Mouse (Mus musculus): Measurements from ENCODE around the gene Tsga10ip. TPM values are rescaled to one million over a fixed set of nuclear protein-coding genes. Genes with fewer than 3 reads are reported as not detected.

The Tsga10ip gene
- not detected in 2 replicates for polyA plus RNA-seq (2015; fragmentation: Nextera tagmentation; extraction: Ambion mirVana)

DNA sequence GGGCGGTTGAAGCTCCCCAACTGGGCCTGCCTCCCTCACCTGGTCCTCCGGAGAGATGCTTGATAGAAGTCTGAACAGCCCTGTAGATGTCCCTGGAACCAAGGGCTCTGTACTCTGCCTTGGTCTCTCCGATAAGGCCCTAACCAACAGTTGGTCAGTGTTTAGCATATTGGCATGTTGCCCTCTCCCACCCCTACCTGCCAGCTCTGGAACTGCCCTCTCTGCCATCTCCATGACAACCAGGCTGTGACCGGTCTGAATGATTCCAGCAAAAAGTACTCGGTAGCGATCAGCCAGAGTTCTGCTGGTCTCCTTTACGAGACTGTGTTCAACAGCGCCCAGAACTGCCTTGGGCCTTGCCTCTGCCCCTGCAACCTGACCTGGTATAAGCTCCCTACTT is at the start of gene Tsga10ip:
Gene Tsga10ip, minus strand, starts transcription at position 234 of the 400 bp plus-strand sequence.
- Histone ChIP-seq H3K27ac (replicated peaks) (no peak within 1 kb of the TSS), H3K27me3 (no peaks in the 10 kb centered on the region), H3K36me3 (no peaks in the 10 kb centered on the region), H3K4me3 (no peak within 1 kb of the TSS), H3K9ac (no peak within 1 kb of the TSS), H3K4me2 (no peak within 1 kb of the TSS), H3K4me1 (replicated peaks) (peaks cover 6% of the 10 kb centered on the region), H3K9me3 (no peaks in the 10 kb centered on the region)
- no peak for ATAC-seq (ENCODE audit: low FRiP score, low read depth)
- WGBS: 67% methylated on average over 8 of the region's 8 CpGs

DNA sequence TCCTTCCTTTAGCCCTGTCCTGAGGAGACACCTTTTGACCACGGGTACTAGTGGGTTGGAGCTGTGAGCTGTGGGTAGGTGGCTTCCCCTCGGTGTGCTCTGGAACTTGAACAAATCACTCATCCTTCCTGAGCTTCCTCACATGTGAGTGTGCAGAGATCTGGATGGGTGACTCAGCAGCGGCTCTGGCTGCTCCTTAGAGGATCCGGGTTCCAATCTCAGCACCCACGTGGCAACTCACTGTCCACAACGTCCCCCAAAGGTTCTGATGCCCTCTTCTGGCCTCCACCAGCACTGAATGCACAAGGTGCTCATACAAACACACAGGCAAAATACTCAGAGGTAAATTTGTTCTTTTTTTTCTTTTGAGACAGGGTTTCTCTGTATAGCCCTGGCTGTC is 49.4 kb upstream of the Tsga10ip start:
- Histone ChIP-seq H3K9me3 (no peaks in the 10 kb centered on the region), H3K27ac (replicated peaks) (no peak overlapping the region), H3K27me3 (peaks cover 47% of the 10 kb centered on the region), H3K4me1 (replicated peaks) (peaks cover 44% of the 10 kb centered on the region), H3K36me3 (no peaks in the 10 kb centered on the region), H3K4me2 (no peak overlapping the region), H3K9ac (no peak overlapping the region), H3K4me3 (no peak overlapping the region)
- ATAC-seq (ENCODE audit: low FRiP score, low read depth): no peak
- 79% methylated on average over 6 of the region's 6 CpGs for WGBS

DNA sequence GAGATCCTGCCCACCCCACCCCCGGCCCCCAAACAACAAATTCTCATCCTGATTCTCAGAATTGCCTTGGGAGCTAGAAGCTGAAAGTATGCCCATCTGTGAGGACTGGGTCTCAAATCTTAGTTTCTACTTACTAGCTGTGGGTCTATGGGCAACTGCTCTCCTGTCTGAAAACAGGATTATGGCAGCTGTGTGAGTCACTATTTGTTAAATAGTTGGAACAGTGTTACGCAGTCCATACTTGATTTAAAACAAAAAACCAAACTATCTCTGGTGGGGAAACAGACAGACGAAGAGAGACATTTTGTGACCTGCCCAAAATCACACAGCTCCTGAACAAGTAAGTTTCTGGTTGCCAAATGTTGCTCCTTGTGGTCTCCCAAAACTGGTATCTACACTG is 47.3 kb upstream of the Tsga10ip start:
- Histone ChIP-seq H3K4me1 (replicated peaks) (peaks cover 23% of the 10 kb centered on the region), H3K36me3 (no peaks in the 10 kb centered on the region), H3K9me3 (no peaks in the 10 kb centered on the region), H3K4me3 (no peak overlapping the region), H3K27me3 (peaks cover 64% of the 10 kb centered on the region), H3K4me2 (no peak overlapping the region), H3K9ac (no peak overlapping the region), H3K27ac (replicated peaks) (no peak overlapping the region)
- 92% methylated on average over 3 of the region's 3 CpGs for WGBS
- no peak for ATAC-seq (ENCODE audit: low FRiP score, low read depth)

DNA sequence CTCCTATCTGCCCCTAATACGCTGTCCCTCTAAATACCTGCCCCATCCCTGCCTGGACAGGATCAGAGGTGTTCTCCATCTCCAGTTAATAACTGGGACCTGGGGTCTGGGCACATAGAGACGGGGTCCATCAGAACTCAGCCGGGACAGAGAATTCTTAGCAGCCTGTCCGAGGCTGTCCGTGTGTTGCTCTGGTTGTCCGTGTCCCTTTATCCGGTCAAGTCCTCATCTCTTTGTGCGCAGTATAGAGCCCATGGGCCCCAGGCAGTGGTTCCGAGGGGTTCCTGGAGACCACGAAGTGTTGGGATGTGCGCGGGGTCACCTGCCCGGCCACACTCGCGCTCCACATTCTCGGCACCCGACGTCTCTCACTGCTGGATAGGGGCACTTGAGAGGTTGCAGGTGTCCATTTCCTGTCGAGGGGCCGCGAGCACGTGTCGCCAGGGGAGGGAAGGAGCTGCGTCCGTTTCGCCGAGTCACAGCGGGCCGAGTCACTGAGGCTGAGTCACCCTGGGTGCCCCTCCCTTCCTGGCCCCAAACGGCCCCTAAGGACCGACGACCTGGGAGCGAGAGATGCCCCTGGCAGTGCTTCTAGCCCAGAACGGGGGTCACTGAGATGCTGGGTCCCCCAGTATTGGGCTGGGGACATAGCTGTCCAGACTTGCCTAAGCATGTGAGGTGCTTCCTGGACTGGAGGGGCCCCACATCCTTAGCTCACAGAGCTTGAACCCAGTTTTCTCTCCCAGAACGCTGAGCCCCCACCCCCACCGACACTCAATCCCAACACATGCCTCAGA is 46.2 kb upstream of the Tsga10ip start:
- H3K9me3 ChIP-seq: no peaks in the 10 kb centered on the region
- 0 out of 2 replicates have a peak, but pooled peaks have one; percentile 12 for ATAC-seq (ENCODE audit: low FRiP score, low read depth)
- H3K4me1 ChIP-seq (replicated peaks): peaks cover 20% of the 10 kb centered on the region
- WGBS: 9% methylated on average over 36 of the region's 36 CpGs
- peaks cover 66% of the 10 kb centered on the region for H3K27me3 ChIP-seq
- H3K36me3 ChIP-seq: no peaks in the 10 kb centered on the region
- peak overlapping the region; percentile 95 for H3K4me2 ChIP-seq
- H3K27ac ChIP-seq (replicated peaks): no peak overlapping the region
- H3K4me3 ChIP-seq: peak overlapping the region; percentile 63
- H3K9ac ChIP-seq: no peak overlapping the region

DNA sequence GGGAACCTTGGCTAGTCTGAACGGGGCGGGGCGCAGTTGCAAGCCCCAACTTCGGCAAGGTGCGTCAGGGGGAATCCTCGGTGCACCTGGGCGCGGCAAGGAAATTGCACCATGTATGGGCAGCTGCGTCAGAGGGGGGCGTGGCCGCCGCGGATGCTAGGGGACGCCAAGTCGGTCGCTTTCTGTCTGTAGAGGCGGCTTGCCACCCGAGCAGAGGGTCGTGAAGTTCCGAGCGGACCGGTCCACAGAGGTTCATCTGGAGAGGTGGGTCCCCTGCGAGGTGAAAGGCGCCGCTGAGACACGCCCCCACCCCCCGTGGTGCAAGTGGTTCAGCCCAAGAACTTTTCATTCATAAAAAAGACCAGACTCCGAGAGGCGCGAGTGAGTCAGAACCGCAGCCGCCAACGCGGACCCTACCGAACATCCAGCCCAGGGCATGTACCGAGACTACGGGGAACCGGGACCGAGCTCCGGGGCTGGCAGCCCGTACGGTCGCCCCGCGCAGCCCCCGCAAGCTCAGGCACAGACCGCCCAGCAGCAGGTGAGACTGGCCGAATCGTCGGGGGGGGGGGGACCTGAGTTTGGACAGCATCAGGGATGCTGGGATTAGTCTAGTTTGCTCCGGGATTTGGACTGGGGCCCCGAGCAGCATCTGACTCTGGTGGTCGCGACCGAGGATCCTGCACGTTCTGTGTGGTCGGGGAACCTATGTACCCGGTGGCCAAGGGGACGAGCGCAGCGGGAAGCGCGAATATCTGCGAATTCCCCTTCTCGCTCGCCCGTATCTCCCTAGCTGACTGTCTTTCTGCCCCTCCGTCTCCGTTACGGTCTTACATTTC is 45.4 kb upstream of the Tsga10ip start, which contains the start of gene Fosl1:
Gene Fosl1, plus strand, starts transcription at position 33 of the 839 bp plus-strand sequence.
- Histone ChIP-seq H3K4me3 (peak within 1 kb of the TSS; percentile 63), H3K4me2 (peak within 1 kb of the TSS; percentile 95), H3K36me3 (no peaks in the 10 kb centered on the region), H3K27ac (replicated peaks) (no peak within 1 kb of the TSS), H3K9ac (peak within 1 kb of the TSS; percentile 42), H3K9me3 (no peaks in the 10 kb centered on the region), H3K4me1 (replicated peaks) (peaks cover 20% of the 10 kb centered on the region), H3K27me3 (peaks cover 66% of the 10 kb centered on the region)
- under 1% methylated on average over 70 of the region's 70 CpGs for WGBS
- peak; percentile 78; the same call in 1 of the 2 replicates for ATAC-seq (ENCODE audit: low FRiP score, low read depth)

DNA sequence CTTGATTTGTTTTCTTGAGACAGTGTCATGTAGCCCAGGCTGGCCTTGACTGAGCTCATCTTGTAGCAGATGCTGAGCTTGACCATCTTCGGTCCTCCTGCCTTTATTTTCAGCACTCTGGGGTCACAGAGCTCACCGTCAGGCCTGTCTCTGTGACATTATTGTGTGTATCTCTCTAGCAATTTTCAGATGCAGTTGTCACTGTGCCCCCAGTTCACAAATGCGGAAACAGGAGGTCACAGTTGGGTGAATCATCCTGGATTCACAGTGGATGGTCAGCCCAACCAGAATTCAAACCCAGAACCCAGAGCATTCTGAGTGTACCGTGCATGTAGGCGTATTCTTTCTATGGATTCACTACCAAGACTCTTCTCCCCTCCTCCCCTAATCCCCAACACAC is 43.4 kb upstream of the Tsga10ip start:
- H3K4me2 ChIP-seq: no peak overlapping the region
- no peak for ATAC-seq (ENCODE audit: low FRiP score, low read depth)
- WGBS: 88% methylated on average over 5 of the region's 5 CpGs
- H3K4me1 ChIP-seq (replicated peaks): peaks cover 20% of the 10 kb centered on the region
- no peaks in the 10 kb centered on the region for H3K36me3 ChIP-seq
- no peaks in the 10 kb centered on the region for H3K9me3 ChIP-seq
- no peak overlapping the region for H3K27ac ChIP-seq (replicated peaks)
- no peak overlapping the region for H3K9ac ChIP-seq
- H3K4me3 ChIP-seq: no peak overlapping the region
- peaks cover 59% of the 10 kb centered on the region for H3K27me3 ChIP-seq

DNA sequence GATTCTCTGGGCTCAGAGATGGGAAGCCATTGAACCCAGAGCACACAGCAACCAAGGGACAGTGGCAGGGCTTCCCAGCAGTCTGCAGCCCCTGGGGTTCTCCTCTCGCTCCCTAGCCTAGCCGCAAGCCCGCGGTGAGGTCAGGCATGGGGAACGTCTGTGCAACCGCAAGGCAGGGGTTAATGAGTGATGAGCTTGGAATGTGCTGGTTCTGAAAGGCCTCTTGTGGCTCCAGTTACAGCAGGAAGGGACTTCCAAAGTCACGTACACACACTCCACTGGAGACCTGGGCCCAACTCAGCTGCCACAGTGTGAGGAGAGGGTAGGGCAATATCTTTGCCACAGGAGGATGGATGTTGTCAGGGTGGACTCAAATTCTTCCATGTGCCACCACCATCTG is 42.6 kb upstream of the Tsga10ip start:
- H3K9me3 ChIP-seq: no peaks in the 10 kb centered on the region
- H3K27me3 ChIP-seq: peaks cover 51% of the 10 kb centered on the region
- 22% methylated on average over 7 of the region's 7 CpGs for WGBS
- no peak for ATAC-seq (ENCODE audit: low FRiP score, low read depth)
- H3K4me3 ChIP-seq: no peak overlapping the region
- no peaks in the 10 kb centered on the region for H3K36me3 ChIP-seq
- H3K9ac ChIP-seq: no peak overlapping the region
- H3K27ac ChIP-seq (replicated peaks): no peak overlapping the region
- H3K4me1 ChIP-seq (replicated peaks): peaks cover 20% of the 10 kb centered on the region
- H3K4me2 ChIP-seq: no peak overlapping the region

DNA sequence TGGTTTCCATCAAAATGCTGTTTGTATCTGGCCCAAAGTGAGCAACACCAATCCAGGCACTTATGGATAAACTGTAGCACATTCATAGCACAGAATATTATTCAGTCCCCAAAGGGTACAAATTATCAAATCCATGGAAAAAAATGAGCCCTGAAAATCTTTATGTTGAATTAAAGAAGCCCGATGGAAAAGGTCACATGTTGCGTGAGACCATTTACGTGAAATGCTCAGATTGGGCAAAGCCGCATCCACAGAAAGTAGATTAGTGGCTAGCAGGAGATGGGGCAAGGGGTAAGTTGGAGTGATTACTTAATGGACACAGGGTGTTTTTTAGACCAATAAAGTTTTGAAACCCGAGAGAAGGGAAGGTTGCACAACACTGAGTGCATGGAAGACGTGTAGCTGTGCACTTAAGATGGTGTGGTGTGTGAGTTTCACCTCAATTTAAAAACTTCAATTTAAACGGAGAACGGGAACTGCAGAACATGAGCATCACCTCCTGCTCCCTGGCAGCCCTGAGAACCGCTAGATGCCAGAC is 42.1 kb upstream of the Tsga10ip start:
- Histone ChIP-seq H3K9me3 (no peaks in the 10 kb centered on the region), H3K9ac (no peak overlapping the region), H3K4me2 (no peak overlapping the region), H3K4me1 (replicated peaks) (peaks cover 20% of the 10 kb centered on the region), H3K36me3 (no peaks in the 10 kb centered on the region), H3K27me3 (peaks cover 46% of the 10 kb centered on the region), H3K27ac (replicated peaks) (no peak overlapping the region), H3K4me3 (no peak overlapping the region)
- 69% methylated on average over 9 of the region's 9 CpGs for WGBS
- ATAC-seq (ENCODE audit: low FRiP score, low read depth): no peak

DNA sequence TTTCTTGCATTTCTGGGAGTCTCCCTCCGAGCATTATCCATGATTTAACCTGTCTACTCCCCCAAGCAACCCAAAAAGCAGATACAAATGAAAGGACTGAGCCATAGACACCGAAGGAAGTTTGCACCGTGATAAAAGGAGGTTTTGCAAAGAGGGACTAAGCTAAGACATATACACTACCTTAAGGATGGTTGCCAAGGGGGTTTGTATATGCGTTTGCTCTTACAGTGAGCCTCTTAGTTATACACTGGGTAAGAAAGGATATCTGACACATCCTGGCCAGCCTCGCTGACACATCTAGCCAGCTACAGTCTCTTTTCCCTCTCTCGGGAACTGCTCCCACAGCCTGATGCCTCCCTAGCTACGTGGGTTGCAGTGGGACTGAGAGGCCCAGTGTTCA is 31.6 kb upstream of the Tsga10ip start:
- ATAC-seq (ENCODE audit: low FRiP score, low read depth): no peak
- Histone ChIP-seq H3K27me3 (0 out of 2 replicates have a peak, but pooled peaks cover 5% of the 10 kb centered on the region), H3K4me1 (replicated peaks) (peaks cover 22% of the 10 kb centered on the region), H3K9me3 (no peaks in the 10 kb centered on the region), H3K4me2 (peak overlapping the region; percentile 54), H3K27ac (replicated peaks) (peak overlapping the region; percentile 62; the same call in 1 of the 2 replicates), H3K4me3 (no peak overlapping the region), H3K36me3 (no peaks in the 10 kb centered on the region), H3K9ac (no peak overlapping the region)
- WGBS: 71% methylated on average over 7 of the region's 7 CpGs

DNA sequence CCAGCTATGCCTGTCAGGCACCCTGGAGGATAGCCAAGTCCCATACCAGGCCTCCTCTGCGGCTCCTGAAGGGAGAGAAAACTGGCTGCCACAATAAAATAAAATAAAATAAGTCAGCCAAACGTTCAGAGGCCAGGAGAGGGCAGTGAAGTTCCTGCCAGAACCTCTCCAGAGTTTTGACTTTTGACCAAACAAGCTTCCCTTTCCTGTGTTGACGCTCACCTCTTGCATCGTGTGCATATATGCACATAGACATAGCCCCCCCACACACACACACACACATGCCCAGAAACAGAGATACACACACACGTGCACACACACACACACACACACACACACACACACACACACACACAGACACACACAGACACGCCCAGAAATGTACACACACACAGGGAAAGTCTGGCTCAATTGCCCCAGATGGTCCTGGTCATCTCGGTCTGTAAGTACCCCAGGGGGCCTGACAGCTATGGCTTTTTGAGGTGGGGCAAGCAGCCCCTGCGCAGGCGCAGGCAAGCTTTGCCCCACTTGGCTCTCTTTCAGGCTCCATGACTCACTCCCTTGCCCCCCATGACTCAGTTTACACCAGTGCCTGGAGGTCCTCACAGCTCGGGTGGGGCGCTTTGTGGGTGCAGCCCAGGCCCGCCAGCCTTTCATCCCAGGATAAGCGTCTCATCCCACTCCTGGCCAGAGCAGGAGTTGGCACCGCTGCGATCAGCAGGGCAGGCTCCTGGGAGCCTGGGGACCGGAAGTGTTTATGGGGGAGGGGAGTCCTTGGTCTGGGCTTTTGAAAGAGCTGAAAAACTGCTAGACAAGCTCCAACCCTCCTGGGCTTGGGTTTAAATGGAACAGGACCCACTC is 30.9 kb upstream of the Tsga10ip start:
- H3K4me1 ChIP-seq (replicated peaks): peaks cover 22% of the 10 kb centered on the region
- H3K27me3 ChIP-seq: 0 out of 2 replicates have a peak, but pooled peaks cover 5% of the 10 kb centered on the region
- 13% methylated on average over 16 of the region's 16 CpGs for WGBS
- H3K36me3 ChIP-seq: no peaks in the 10 kb centered on the region
- peak overlapping the region; percentile 54 for H3K4me2 ChIP-seq
- H3K9me3 ChIP-seq: no peaks in the 10 kb centered on the region
- ATAC-seq (ENCODE audit: low FRiP score, low read depth): peak; percentile 58; the same call in 1 of the 2 replicates
- H3K27ac ChIP-seq (replicated peaks): peak overlapping the region; percentile 62; the same call in 1 of the 2 replicates
- H3K4me3 ChIP-seq: 0 out of 2 replicates have a peak overlapping the region, but pooled peaks have one; percentile 6
- H3K9ac ChIP-seq: no peak overlapping the region

DNA sequence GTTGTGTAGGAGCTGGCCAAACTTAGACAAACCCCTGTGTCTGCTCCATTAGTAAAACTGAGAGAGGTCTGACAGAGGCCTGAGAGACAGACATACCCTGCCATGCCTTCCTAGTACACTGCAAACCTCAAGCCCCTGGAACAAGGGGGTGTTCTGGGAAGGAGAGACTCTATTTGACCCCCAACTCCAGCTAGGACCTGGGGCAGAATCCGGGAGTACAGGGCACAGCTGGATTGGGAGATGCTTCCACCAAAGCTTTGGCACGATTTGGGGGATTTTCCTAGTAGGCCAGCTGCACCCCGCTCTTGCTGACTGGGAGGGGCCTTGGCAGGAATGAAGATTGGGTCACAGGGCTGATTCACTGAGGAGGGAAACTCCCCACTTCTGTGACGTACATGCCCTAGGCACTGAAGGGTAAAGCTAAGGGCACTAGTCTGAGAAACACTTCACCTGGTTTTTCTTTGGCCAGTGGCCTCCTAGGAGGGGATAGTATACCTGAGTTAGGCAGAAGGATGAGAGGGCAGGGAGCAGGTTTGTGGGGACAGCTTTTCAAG is 29.7 kb upstream of the Tsga10ip start:
- peaks cover 3% of the 10 kb centered on the region for H3K36me3 ChIP-seq
- H3K4me1 ChIP-seq (replicated peaks): peaks cover 29% of the 10 kb centered on the region
- H3K9ac ChIP-seq: no peak overlapping the region
- no peak overlapping the region for H3K4me2 ChIP-seq
- H3K9me3 ChIP-seq: no peaks in the 10 kb centered on the region
- no peak overlapping the region for H3K27ac ChIP-seq (replicated peaks)
- H3K4me3 ChIP-seq: no peak overlapping the region
- WGBS: 81% methylated on average over 4 of the region's 4 CpGs
- H3K27me3 ChIP-seq: 0 out of 2 replicates have a peak, but pooled peaks cover 2% of the 10 kb centered on the region
- no peak for ATAC-seq (ENCODE audit: low FRiP score, low read depth)

All from hindbrain, embryonic 15.5 days (tissue).